Mouse (Mus musculus) heart, adult 18-20 months (tissue): ENCODE results near the gene Hivep3. TPM values are rescaled to one million over a fixed set of nuclear protein-coding genes. Genes with fewer than 3 reads are reported as not detected.

Source experiments
- DNase-seq, 2 experiments: peaks; one replicate each; pipeline ENCODE4 v3.0.0; 2021 to 2022; ENCODE audit warnings: mixed read lengths in 1 of 2
- total RNA-seq, 2 experiments: library from RNA; stranded (reverse); gene quantifications; 2 replicates each; pipeline ENCODE4 v1.2.3; 2021

Gene Hivep3
- total RNA-seq, 2 experiments from 2014 or later: 5.3 to 6.8 TPM

- DNase-seq: no peak
Measured at GRCm38 (mm10) chr4:119761459-119762121, 28.0 kb downstream of the Hivep3 start.

- DNase-seq: no peak
Measured at GRCm38 (mm10) chr4:119762171-119762570, 28.6 kb downstream of the Hivep3 start.

- no peak for DNase-seq
Measured at GRCm38 (mm10) chr4:119768046-119768445, 34.5 kb downstream of the Hivep3 start.

DNA sequence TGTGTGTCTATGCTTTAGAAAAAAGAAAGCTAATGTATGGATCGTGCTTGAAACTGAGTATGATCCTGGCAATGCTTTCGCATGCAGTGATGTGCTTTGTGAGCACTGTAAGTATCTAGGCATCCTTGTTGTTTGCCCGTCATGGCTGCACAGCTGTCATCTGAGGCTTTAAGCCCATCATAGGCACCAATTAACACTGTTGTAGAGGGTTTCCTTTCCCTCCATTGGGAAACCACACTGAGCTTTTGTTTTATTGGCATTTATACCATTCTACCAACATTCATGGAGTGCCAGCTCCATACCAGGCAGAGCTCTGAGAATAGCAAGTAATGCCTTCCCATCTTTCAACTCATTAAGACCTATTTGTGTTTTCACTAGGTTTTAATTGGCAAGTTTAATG lies 42.3 kb downstream of the Hivep3 start:
- DNase-seq: no peak

GRCm38 (mm10) chr4:119777146-119777545 lies 43.6 kb downstream of the Hivep3 start:
- no peak for DNase-seq

GRCm38 (mm10) chr4:119779561-119780400 lies 46.2 kb downstream of the Hivep3 start:
- DNase-seq: peak; percentile 56 to 69

- no peak for DNase-seq
Measured at GRCm38 (mm10) chr4:119780881-119781280, 47.3 kb downstream of the Hivep3 start.

GRCm38 (mm10) chr4:119784959-119785358 lies 51.4 kb downstream of the Hivep3 start:
- DNase-seq: no peak

GRCm38 (mm10) chr4:119786307-119786706 lies 52.7 kb downstream of the Hivep3 start:
- DNase-seq: peak; percentile 50

DNA sequence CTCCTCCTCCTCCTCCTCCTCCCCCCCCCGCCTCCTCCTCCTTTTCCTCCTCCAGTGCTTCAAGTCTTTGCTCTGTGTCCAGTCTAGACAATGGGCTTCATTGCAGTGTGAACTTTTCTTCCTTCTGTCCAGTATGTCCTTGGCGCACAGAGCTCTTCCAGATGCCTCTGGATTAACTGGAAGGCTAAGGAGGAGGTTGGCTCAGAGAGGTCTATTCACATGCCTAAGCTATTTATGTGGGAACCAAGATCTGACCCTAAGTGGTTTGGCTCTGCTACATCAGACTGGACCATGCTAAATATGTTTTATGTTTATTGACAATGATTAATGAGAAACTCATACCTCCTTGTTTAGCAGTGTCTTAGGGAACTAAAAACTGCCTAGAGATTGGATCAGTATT lies 53.1 kb downstream of the Hivep3 start:
- DNase-seq: peak; percentile 49 to 67

- no peak for DNase-seq
Measured at GRCm38 (mm10) chr4:119788746-119789145, 55.2 kb downstream of the Hivep3 start.

GRCm38 (mm10) chr4:119789495-119790148 lies 56.0 kb downstream of the Hivep3 start:
- DNase-seq: no peak

DNA sequence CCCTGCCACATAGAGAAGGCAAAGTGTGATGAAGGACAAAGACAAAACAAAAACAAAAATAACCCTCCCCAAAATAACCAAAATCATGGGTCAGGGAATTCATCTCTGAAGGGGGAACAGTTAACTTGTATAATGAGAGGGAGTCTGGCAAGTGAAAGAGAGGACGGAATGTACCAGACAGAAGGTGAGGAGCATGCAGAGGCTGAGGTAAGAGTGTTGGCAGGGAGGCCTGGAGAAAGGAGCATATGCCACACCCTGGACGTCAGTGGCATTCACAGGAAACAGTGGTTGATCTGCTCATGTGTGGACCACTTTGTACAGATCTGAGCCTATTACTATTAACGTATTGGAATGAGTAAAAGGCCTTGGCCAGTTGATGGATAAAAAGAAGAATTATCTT lies 65.3 kb downstream of the Hivep3 start:
- peak; percentile 37 to 65 for DNase-seq

DNA sequence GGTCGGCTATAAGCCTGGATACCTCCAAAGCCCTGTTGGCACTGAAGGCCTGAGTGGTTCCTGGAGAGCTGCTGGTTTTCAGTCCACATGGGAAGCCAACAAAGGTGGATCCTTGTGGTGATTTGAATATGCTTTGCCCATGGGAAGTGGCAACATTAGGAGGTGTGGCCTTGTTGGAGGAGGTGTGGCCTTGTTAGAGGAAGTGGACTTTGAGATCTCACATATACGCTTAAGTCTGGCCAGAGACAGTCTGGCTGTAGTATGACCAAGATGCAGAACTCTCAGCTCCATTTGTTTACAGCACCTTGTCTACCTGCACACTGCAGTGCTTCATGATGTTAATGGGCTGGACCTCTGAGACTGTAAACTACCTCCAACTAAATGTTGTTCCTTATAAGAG lies 73.0 kb downstream of the Hivep3 start:
- no peak for DNase-seq

GRCm38 (mm10) chr4:119807359-119807758 lies 73.8 kb downstream of the Hivep3 start:
- DNase-seq: no peak

- DNase-seq: peak; percentile 40 to 82
Measured at GRCm38 (mm10) chr4:119809245-119809644, 75.7 kb downstream of the Hivep3 start.

DNA sequence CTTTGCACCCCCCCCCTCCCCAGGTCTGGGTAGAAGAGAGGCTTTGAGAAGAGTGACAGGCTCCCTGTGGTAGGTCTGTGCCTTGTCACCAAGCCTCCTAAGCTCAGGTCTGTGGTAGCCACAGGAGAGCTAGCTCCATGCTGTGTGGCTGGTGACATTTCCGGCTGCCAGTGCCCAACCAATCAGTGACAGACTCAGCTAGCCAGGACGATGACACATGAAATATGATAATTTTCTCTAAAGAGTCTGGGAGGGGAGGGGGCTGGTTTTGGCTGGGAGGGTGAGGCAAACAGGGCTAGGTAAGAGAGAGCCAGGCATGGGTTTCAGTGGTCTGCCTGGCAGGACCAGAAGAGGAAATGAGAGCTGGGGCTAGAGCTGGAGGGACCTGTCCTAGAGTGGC lies 79.2 kb downstream of the Hivep3 start:
- DNase-seq: no peak

DNA sequence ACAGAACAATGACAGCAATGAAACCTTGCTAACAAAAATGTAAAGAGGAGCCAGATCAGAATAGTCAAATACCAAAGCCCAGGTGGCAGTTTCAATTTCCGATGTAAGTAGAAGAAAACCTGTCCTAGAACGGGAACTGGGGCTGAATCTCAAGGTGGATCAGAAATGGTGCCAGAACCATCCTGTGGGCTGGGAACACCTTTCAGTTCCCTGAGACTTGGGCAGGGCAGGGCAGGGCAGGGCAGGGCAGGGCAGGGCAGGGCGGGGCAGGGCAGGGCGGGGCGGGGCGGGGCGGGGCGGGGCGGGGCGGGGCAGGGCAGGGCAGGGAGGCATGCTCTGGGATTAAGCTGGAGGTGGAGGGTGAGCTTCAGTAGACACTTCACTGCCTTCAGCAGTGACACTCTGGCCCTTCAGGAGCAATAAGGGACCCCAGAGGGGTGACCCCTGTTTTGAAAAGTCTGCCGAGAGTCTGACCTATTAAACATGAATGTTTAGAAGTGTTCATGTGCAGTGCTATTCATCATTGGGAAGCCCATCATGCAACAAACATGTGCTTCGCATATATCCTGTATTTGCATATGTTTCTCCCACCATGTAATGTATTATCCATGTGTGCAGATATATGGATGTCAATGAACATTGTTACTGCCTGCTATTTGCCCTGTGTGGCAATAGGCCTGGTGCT lies 80.1 kb downstream of the Hivep3 start:
- no peak for DNase-seq

DNA sequence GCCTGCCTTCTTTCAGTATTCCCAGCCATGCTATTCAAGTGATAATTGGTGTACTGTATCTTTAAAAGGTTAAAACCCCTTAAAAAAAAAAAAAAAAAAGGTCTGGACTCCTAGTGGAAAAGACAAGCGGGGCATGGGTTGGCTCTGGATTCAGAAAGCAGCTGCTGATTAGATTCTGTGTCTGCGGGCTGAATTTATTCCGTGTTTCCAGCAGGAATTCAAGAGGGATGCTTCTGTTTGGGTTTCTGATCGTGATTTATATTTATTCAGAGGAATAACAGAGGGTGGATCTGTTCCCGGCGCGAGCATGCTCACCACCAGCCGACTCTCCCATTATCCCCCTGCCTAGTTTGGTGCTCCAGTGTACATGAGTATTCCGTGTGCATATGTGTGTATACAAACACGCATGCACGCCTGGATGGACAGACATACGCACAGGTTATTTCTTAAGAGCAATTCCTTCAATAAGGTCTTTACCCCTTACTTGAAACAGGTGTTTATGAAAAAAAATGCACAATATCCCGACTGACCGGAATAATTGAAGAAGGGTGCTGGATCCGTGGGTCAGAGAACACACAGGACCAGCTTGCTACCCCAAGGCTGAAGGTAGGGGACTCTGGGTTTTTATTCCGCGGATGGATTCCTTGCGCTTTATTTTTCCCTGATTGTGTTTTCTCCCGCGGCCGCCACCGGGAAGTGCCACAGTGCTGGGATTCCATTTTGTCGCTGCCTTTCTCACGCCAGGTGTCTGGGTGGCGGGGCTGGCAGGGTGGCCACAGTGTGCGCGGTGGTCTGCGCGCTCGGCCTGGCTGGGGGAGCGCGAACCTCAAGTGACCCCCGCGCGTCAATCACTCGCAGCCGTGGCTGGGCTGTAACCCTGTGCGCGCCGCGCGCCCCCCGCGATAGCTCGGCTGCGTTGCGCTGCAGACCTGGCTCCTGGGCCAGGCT lies 80.9 kb downstream of the Hivep3 start:
- peak in 1 of 2 experiments; percentile 63 for DNase-seq

DNA sequence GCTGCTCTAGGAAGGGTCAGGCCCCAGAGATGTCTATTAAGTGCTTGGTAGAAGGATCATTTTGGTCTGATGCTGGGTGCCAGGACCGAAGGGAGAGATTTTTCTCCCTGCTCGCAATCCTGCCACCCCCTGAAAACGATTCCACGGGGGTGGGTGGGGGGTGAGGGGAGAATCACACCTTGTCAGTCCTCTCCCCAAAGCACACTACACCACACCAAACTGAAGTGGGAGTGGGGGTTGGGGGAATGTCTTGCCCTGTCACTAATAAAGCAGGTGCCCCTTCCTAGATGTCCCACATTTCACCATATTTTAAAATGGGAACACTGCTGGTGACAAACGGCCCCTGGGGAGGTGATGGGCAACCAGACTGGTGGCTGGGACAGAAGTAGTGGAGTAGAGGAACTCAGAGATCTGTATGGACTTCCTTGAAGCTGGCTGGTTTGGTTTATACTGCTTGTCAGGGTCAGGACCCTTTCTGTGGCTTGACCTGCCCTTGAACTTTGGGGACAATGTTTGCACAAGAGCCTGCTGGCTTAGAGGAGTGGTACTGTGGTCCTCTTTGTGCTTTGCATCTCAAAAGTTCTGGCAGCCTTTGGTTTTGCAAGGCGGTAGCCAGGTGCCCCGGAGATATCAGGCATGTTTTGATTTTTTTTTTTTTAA lies 81.7 kb downstream of the Hivep3 start:
- DNase-seq: peak in 1 of 2 experiments; percentile 30

DNA sequence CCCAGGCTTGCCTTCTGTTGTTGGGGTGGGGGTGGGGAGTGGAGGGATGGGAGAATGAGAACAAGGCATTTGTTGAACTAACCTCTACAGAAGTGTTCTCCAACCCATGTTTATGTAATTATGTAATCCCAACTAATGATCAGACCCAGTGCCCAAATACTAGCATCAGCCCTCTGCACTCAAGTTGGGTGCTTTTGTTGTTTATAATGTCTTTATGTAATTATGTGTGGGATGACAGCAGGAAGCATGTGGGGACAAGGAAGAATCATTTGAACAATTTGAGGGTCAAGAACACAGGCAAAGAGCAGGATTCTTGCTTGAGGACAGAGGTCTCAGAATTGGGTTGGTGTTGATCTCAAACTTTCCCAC lies 82.2 kb downstream of the Hivep3 start:
- DNase-seq: no peak
